In the genomic region with DNA sequence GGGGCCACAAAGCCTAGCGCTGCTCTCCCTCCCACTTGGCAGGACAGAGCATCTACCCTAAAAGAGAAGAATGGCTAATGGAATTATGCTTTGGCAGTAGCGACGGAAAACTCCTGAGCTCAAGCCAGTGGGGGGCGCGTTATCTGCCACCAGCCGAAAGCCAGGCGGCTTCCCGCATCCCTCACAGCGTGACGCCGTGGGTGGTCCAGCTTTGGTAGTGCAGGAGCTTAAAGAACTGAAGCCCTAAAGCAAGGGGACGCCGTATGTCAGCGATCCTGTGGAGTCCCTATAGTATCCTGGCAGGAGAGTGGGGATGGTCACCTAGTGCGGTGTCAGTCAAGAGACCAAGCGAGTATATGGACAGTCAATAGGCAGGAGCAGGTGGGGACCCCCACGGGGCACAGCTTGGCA, we compare ENCODE assay signal across 8 mouse cellular contexts.
DNase-seq lines count a peak whose midpoint lies in the region; ATAC-seq lines count a peak whose summit lies in the region.

No protein-coding gene starts in this region.

- peak; percentile 53 for DNase-seq in adrenal gland, adult 2 months
- DNase-seq in cerebellum, postnatal 10 days = peak; percentile 78 to 83
- DNase-seq in heart, postnatal 4 days = peak; percentile 86
- peak; percentile 33 for DNase-seq in left cerebral cortex, adult 11 months (ENCODE audit: low spot score)
- DNase-seq in lung, postnatal 14 days = peak; percentile 67
- peak; percentile 92 for DNase-seq in retina, postnatal 1 day

- ATAC-seq in frontal cortex, adult (ENCODE audit: low TSS enrichment) = peak; percentile 81
- no peak for ATAC-seq in CD4-positive, CD25-positive, alpha-beta regulatory T cell, adult 4 months

Comparison
In these comparisons a context has a peak if more than half of its experiments do, and no peak if none do; other contexts are left out.
1. DNase-seq: peak in every context shown above with its lines; median percentile 92 in retina, postnatal 1 day; 86 in heart, postnatal 4 days; 80 in cerebellum, postnatal 10 days; 67 in lung, postnatal 14 days; 53 in adrenal gland, adult 2 months; 33 in left cerebral cortex, adult 11 months.